Mouse (Mus musculus) CH12.LX (cell line): ENCODE data around the gene Tmem191c. TPM values are rescaled to one million over a fixed set of nuclear protein-coding genes. Genes with fewer than 3 reads are reported as not detected.
"Not testable (repeated sequence)": the region's sequence is repeated elsewhere in the genome, so short reads cannot be mapped to it uniquely, and the experiment has no call there.

Experiments
- DNase-seq: peaks from one replicate; pipeline ENCODE4 v3.0.0-alpha.2; 2013; ENCODE audit errors: extremely low read depth
- H3K27ac ChIP-seq: 2 replicates; pipeline ENCODE4 v1.5.1; 2012; ENCODE audit warnings: low read depth, mild to moderate bottlenecking, control low read depth, moderate library complexity; ENCODE audit not compliant: insufficient read depth
- H3K27me3 ChIP-seq: replicated peaks from 2 replicates; pipeline ENCODE3; 2012; ENCODE audit warnings: inconsistent platforms
- H3K36me3 ChIP-seq, 2 experiments: replicated peaks in 1 of 2; 2 replicates each; pipeline versions ENCODE3 to v1.6.1; 2012; ENCODE audit warnings: inconsistent platforms in 1 of 2, low read length in 1 of 2, mild to moderate bottlenecking in 1 of 2, mixed read lengths in 1 of 2, moderate library complexity in 1 of 2; ENCODE audit not compliant: control insufficient read depth in 1 of 2, insufficient read depth in 1 of 2
- H3K4me1 ChIP-seq, 2 experiments: 2 replicates each; pipeline ENCODE4 v1.6.1; 2012; ENCODE audit warnings: inconsistent platforms in 1 of 2, moderate library complexity in 1 of 2; ENCODE audit not compliant: insufficient read depth in 2 of 2, control insufficient read depth in 1 of 2
- H3K4me2 ChIP-seq: 2 replicates; pipeline ENCODE4 v1.6.1; 2012; ENCODE audit warnings: low read depth, mild to moderate bottlenecking, control low read depth; ENCODE audit not compliant: poor library complexity, insufficient read depth, severe bottlenecking
- H3K4me3 ChIP-seq, 3 experiments: fragments of 150-350 bp in 1 of 3; sonication (generic) in 1 of 3; replicated peaks in 1 of 3; 2 replicates each; pipeline versions ENCODE3 to v1.5.1; 2011 to 2012; ENCODE audit warnings: low read depth in 2 of 3, low read length in 2 of 3, mild to moderate bottlenecking in 2 of 3, moderate library complexity in 2 of 3, control low read depth in 1 of 3, improper control_type of control experiment in 1 of 3, inconsistent platforms in 1 of 3, mixed read lengths in 1 of 3; ENCODE audit not compliant: poor library complexity in 1 of 3
- H3K79me2 ChIP-seq: replicated peaks from 2 replicates; pipeline ENCODE4 v1.6.1; 2012; ENCODE audit warnings: mild to moderate bottlenecking, moderate library complexity; ENCODE audit not compliant: control insufficient read depth, poor library complexity, insufficient read depth, severe bottlenecking; ENCODE audit errors: extremely low read depth
- H3K9ac ChIP-seq: 2 replicates; pipeline ENCODE4 v1.6.1; 2012; ENCODE audit warnings: low read depth, mild to moderate bottlenecking, control low read depth, moderate library complexity; ENCODE audit not compliant: insufficient read depth
- H3K9me3 ChIP-seq: replicated peaks from 2 replicates; pipeline ENCODE3; 2012; ENCODE audit warnings: low read length, inconsistent platforms, mixed read lengths
- BHLHE40 ChIP-seq: IDR thresholded peaks from 2 replicates; pipeline ENCODE4 v1.6.1; 2011; ENCODE audit warnings: mild to moderate bottlenecking, low read depth, low read length, improper control_type of control experiment
- CHD1 ChIP-seq: IDR thresholded peaks from 2 replicates; pipeline ENCODE4 v1.6.1; 2012; ENCODE audit warnings: low read depth, low read length, improper control_type of control experiment, inconsistent platforms
- CHD2 ChIP-seq: IDR thresholded peaks from 2 replicates; pipeline ENCODE4 v1.6.1; 2011; ENCODE audit warnings: low read length, improper control_type of control experiment
- CTCF ChIP-seq, 2 experiments: IDR thresholded peaks in 1 of 2; conservative IDR thresholded peaks in 1 of 2; 2 replicates each; pipeline ENCODE4 v1.5.1; 2011 to 2012; ENCODE audit warnings: low read depth in 2 of 2, low read length in 2 of 2, improper control_type of control experiment in 1 of 2, inconsistent platforms in 1 of 2, mild to moderate bottlenecking in 1 of 2, moderate library complexity in 1 of 2
- ELF1 ChIP-seq: IDR thresholded peaks from 2 replicates; pipeline ENCODE4 v1.6.1; 2014; ENCODE audit warnings: low read depth, mild to moderate bottlenecking, inconsistent platforms, low read length, improper control_type of control experiment
- EP300 ChIP-seq: IDR thresholded peaks from 2 replicates; pipeline ENCODE4 v1.6.1; 2011; ENCODE audit warnings: low read length, improper control_type of control experiment
- ETS1 ChIP-seq: conservative IDR thresholded peaks from 2 replicates; pipeline ENCODE4 v1.6.1; 2012; ENCODE audit warnings: low read depth, mild to moderate bottlenecking, inconsistent platforms, low read length, improper control_type of control experiment, moderate library complexity
- GABPA ChIP-seq: IDR thresholded peaks from 2 replicates; pipeline ENCODE4 v1.6.1; 2012; ENCODE audit warnings: low read depth, low read length, improper control_type of control experiment, inconsistent platforms; ENCODE audit not compliant: insufficient replicate concordance
- HCFC1 ChIP-seq: IDR thresholded peaks from 2 replicates; pipeline ENCODE4 v1.6.1; 2012; ENCODE audit warnings: low read depth, mild to moderate bottlenecking, inconsistent platforms, low read length, improper control_type of control experiment
- IRF4 ChIP-seq: IDR thresholded peaks from 2 replicates; pipeline ENCODE4 v1.6.1; 2014; ENCODE audit warnings: low read depth, mild to moderate bottlenecking, inconsistent platforms, low read length, improper control_type of control experiment
- JUN ChIP-seq: IDR thresholded peaks from 2 replicates; pipeline ENCODE4 v1.6.1; 2011; ENCODE audit warnings: low read depth, mild to moderate bottlenecking, low read length, improper control_type of control experiment, moderate library complexity; ENCODE audit not compliant: insufficient read depth
- JUND ChIP-seq: conservative IDR thresholded peaks from 2 replicates; pipeline ENCODE4 v1.6.1; 2011; ENCODE audit warnings: low read depth, low read length, improper control_type of control experiment
- KAT2A ChIP-seq: IDR thresholded peaks from 2 replicates; pipeline ENCODE4 v1.6.1; 2012; ENCODE audit warnings: low read length, improper control_type of control experiment, inconsistent platforms; ENCODE audit not compliant: insufficient replicate concordance
- MAX ChIP-seq: IDR thresholded peaks from 2 replicates; pipeline ENCODE4 v1.6.1; 2011; ENCODE audit warnings: low read length, improper control_type of control experiment
- MAZ ChIP-seq: IDR thresholded peaks from 2 replicates; pipeline ENCODE4 v1.6.1; 2012; ENCODE audit warnings: low read depth, mild to moderate bottlenecking, inconsistent platforms, low read length, improper control_type of control experiment, moderate library complexity
- MEF2A ChIP-seq: IDR thresholded peaks from 2 replicates; pipeline ENCODE4 v1.6.1; 2014; ENCODE audit warnings: low read depth, mild to moderate bottlenecking, inconsistent platforms, low read length, improper control_type of control experiment, borderline replicate concordance
- MYC ChIP-seq: IDR thresholded peaks from 2 replicates; pipeline ENCODE4 v1.6.1; 2011; ENCODE audit warnings: low read depth, mild to moderate bottlenecking, improper control_type of control experiment, low read length
- NELFE ChIP-seq: IDR thresholded peaks from 2 replicates; pipeline ENCODE4 v1.6.1; 2011; ENCODE audit warnings: low read depth, low read length, improper control_type of control experiment
- NRF1 ChIP-seq: IDR thresholded peaks from 2 replicates; pipeline ENCODE4 v1.6.1; 2014; ENCODE audit warnings: low read depth, mild to moderate bottlenecking, inconsistent platforms, low read length, improper control_type of control experiment, moderate library complexity
- PAX5 ChIP-seq: IDR thresholded peaks from 2 replicates; pipeline ENCODE4 v1.6.1; 2012; ENCODE audit warnings: low read length, inconsistent platforms, mixed read lengths
- POLR2A ChIP-seq: IDR thresholded peaks from 2 replicates; pipeline ENCODE4 v1.6.1; 2011; ENCODE audit warnings: low read depth, mild to moderate bottlenecking, improper control_type of control experiment, low read length
- POLR2AphosphoS2 ChIP-seq: IDR thresholded peaks from 2 replicates; pipeline ENCODE4 v1.6.1; 2011; ENCODE audit warnings: low read depth, low read length, improper control_type of control experiment
- RAD21 ChIP-seq: IDR thresholded peaks from 2 replicates; pipeline ENCODE4 v1.6.1; 2011; ENCODE audit warnings: low read depth, mild to moderate bottlenecking, low read length, improper control_type of control experiment, moderate library complexity
- SIN3A ChIP-seq: IDR thresholded peaks from 2 replicates; pipeline ENCODE4 v1.6.1; 2012; ENCODE audit warnings: low read length, improper control_type of control experiment, inconsistent platforms
- TBP ChIP-seq: conservative IDR thresholded peaks from 2 replicates; pipeline ENCODE4 v1.6.1; 2011; ENCODE audit warnings: low read depth, low read length, improper control_type of control experiment
- TCF12 ChIP-seq: IDR thresholded peaks from 2 replicates; pipeline ENCODE4 v1.6.1; 2014; ENCODE audit warnings: low read depth, mild to moderate bottlenecking, inconsistent platforms, low read length, improper control_type of control experiment
- UBTF ChIP-seq: IDR thresholded peaks from 2 replicates; pipeline ENCODE4 v1.6.1; 2012; ENCODE audit warnings: low read depth, mild to moderate bottlenecking, inconsistent platforms, low read length, improper control_type of control experiment, moderate library complexity
- USF1 ChIP-seq: IDR thresholded peaks from 2 replicates; pipeline ENCODE4 v1.6.1; 2014; ENCODE audit warnings: low read depth, mild to moderate bottlenecking, inconsistent platforms, low read length, improper control_type of control experiment
- USF2 ChIP-seq: conservative IDR thresholded peaks from 2 replicates; pipeline ENCODE4 v1.6.1; 2011; ENCODE audit warnings: low read depth, low read length, improper control_type of control experiment
- ZMIZ1 ChIP-seq: IDR thresholded peaks from 2 replicates; pipeline ENCODE4 v1.6.1; 2012; ENCODE audit warnings: low read depth, mild to moderate bottlenecking, inconsistent platforms, low read length, improper control_type of control experiment
- ZNF384 ChIP-seq: IDR thresholded peaks from 2 replicates; pipeline ENCODE4 v1.6.1; 2012; ENCODE audit warnings: low read depth, low read length, improper control_type of control experiment, inconsistent platforms
- dilution Hi-C: fragments of 300-500 bp; cut with MboI; formaldehyde crosslinking; loops from 2 replicates; pipeline ENCODE4 v1.14.3; 2020; ENCODE audit warnings: low sequenced_read_pairs; ENCODE audit not compliant: extremely low pct_unique_long_range_greater_than_20kb, extremely low pct_ligation_motif_present
- in situ Hi-C: fragments of 300-500 bp; cut with MboI; formaldehyde crosslinking; loops from 3 replicates; pipeline ENCODE4 v1.14.3; 2019; ENCODE audit warnings: low sequenced_read_pairs, low pct_ligation_motif_present, low pct_unique_long_range_greater_than_20kb, mixed read lengths
- polyA plus RNA-seq: library from polyadenylated mRNA; unstranded; fragments of >175 nt; gene quantifications from 2 replicates; pipeline ENCODE4 v1.2.1, GENCODE M21; 2012; ENCODE audit warnings: low read depth; ENCODE audit not compliant: insufficient read length
- total RNA-seq, 2 experiments: library from RNA; depleted of rRNA; stranded (reverse); fragments of 300-350 nt in 1 of 2; fragments of >200 nt in 1 of 2; gene quantifications; 2 replicates each; pipeline ENCODE4 v1.2.3; 2012 to 2014

Tmem191c gene
- total and polyA plus RNA-seq, 3 experiments = 2.6 to 11.3 (median 7.9) TPM

DNA sequence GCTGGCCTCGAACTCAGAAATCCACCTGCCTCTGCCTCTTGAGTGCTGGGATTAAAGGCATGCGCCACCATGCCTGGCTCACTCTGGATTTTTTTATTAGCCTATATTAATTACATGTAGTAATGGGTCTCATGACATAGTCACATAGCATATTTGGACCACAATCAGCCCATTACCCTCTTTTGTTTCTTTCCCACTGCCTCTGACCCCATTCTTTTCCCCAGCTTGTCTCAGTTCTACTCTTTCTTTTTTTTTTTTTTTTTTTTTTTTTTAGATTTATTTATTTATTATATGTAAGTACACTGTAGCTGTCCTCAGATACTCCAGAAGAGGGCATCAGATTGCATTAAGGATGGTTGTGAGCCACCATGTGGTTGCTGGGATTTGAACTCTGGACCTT lies 44.4 kb upstream of the Tmem191c start:
- H3K27ac ChIP-seq, H3K4me2 ChIP-seq, H3K9ac ChIP-seq, H3K4me3 ChIP-seq, DNase-seq, H3K36me3 ChIP-seq, in situ Hi-C loops, dilution Hi-C loops: not testable (repeated sequence)
- Histone ChIP-seq H3K79me2 (peaks cover 26% of the 10 kb centered on the region), H3K9me3 (peaks cover 10% of the 10 kb centered on the region), H3K4me1 (peaks cover 11 to 27% of the 10 kb centered on the region in 2 experiments), H3K27me3 (peaks cover 13% of the 10 kb centered on the region)
- TF ChIP-seq ZNF384 = peak; percentile 50; the same call in 1 of the 2 replicates

DNA sequence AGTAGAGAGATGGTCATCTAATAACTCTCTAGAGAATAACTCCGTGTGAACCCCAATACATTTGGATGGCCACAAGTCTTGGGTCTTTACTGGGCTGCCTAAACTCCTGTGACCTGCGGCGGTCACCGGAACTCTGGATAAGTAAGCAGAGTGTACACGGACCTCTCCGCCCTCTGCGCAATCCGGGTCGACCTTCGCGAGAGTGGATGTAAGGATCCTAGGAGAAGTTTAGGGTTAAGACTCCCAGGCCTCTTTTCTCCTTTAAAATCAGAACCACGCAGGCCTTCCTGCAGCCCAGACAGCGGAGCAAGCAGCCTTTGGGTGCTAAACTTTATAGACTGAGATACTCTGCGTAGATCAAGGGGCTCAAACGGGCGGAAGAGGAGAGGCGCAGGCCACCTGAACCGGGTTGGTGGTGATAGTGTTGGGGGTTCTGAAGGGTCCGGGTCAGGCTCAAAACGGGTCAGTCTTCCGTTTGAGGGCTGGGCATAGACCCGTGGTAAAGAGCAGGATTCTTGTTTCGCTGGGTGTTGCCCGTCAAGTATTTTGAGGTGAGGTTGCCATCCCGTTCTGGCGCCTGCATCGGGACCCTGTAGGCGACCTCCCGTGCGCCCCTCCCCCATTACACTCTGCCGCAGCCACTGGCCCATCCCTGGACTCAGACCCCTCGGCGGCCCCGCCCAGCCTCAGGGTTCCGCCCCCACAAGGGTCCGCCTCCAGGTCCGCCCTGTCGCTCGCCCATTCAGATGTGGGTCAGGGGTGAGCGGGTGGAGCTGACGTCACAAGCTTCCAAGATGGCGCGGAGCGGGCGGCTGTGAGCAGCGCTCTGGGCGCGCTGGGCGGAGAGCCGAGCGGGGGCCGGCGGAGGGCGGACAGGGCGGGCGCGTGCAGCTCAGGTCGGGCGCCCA lies 42.8 kb upstream of the Tmem191c start, which contains the start of gene Hic2:
Gene Hic2, plus strand, starts transcription at position 779 of the 908 bp plus-strand sequence.
- peak within 1 kb of the TSS; percentile 78 to 83 (median 79) for H3K4me3 ChIP-seq
- peak within 1 kb of the TSS; percentile 68 for H3K4me2 ChIP-seq
- peak within 1 kb of the TSS; percentile 33; the same call in 1 of the 2 replicates for H3K27ac ChIP-seq
- H3K36me3 ChIP-seq = peaks cover 0 to 5% of the 10 kb centered on the region in 2 experiments
- H3K27me3 ChIP-seq = peaks cover 8% of the 10 kb centered on the region
- in situ Hi-C loops (no loop called here), dilution Hi-C loops (no loop called here)
- peaks cover 32% of the 10 kb centered on the region for H3K79me2 ChIP-seq
- H3K4me1 ChIP-seq = peaks cover 11 to 27% of the 10 kb centered on the region in 2 experiments
- peaks cover 10% of the 10 kb centered on the region for H3K9me3 ChIP-seq
- peak; percentile 97 for DNase-seq
- peak within 1 kb of the TSS; percentile 80 for H3K9ac ChIP-seq
- TF ChIP-seq ELF1 = peak; percentile 61
- no peak for TF ChIP-seq EP300
- TF ChIP-seq JUN = 0 out of 2 replicates have a peak, but pooled peaks have one; percentile 11
- TF ChIP-seq HCFC1 = peak; percentile 63
- TF ChIP-seq CHD2 = peak; percentile 70
- peak; percentile 55 for TF ChIP-seq NRF1
- TF ChIP-seq BHLHE40 = peak; percentile 20
- TF ChIP-seq TCF12 = peak; percentile 97
- TF ChIP-seq IRF4 = 0 out of 2 replicates have a peak, but pooled peaks have one; percentile 47
- TF ChIP-seq KAT2A = no peak
- no peak; the same call in 1 of the 2 replicates for TF ChIP-seq SIN3A
- 0 out of 2 replicates have a peak, but pooled peaks have one; percentile 6 for TF ChIP-seq ETS1
- TF ChIP-seq CTCF (conservative IDR thresholded peaks at IDR 0.05 in 1 of 2, IDR thresholded peaks at IDR 0.05 in 1 of 2; ENCODE audit: low read depth in 2 of 2, low read length in 2 of 2) = no peak
- TF ChIP-seq MAX = no peak; the same call in 1 of the 2 replicates
- TF ChIP-seq POLR2A = peak; percentile 96
- TF ChIP-seq CHD1 = no peak; the same call in 1 of the 2 replicates
- peak; percentile 74 for TF ChIP-seq MEF2A
- no peak for TF ChIP-seq MYC
- peak; percentile 79 for TF ChIP-seq MAZ
- no peak for TF ChIP-seq RAD21
- peak; percentile 82; the same call in 1 of the 2 replicates for TF ChIP-seq POLR2AphosphoS2
- no peak for TF ChIP-seq USF2
- no peak for TF ChIP-seq JUND
- peak; percentile 63; the same call in 1 of the 2 replicates for TF ChIP-seq TBP
- TF ChIP-seq GABPA = no peak
- TF ChIP-seq PAX5 = no peak
- peak; percentile 94 for TF ChIP-seq NELFE
- TF ChIP-seq ZMIZ1 = peak; percentile 94
- TF ChIP-seq USF1 = no peak
- peak; percentile 66; the same call in 1 of the 2 replicates for TF ChIP-seq UBTF
